Mouse (Mus musculus): ENCODE data around the gene Tbc1d20.

Tbc1d20 gene

DNA sequence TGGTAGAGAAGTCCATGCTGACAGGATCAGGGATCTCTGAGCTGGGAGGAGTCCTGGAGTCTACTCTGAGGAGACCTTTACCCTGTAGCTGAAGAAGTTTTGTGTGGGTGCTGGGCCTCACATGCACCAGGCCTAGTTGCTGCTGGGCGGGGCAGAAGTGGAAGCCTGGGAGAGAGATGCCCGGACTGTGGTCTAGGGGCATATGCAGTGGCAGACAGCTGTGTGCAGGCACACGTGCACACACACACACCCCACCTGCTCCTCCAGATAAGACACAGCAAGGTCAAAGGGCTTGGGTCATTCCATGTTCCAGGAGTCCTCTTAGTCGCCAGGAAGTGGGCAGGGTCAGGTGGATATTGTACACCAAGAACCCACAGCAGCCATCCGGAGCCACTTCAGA, 66.0 kb downstream of the Tbc1d20 start:
- no peak for DNase-seq (ENCODE audit: low spot score in 2 of 2)

DNA sequence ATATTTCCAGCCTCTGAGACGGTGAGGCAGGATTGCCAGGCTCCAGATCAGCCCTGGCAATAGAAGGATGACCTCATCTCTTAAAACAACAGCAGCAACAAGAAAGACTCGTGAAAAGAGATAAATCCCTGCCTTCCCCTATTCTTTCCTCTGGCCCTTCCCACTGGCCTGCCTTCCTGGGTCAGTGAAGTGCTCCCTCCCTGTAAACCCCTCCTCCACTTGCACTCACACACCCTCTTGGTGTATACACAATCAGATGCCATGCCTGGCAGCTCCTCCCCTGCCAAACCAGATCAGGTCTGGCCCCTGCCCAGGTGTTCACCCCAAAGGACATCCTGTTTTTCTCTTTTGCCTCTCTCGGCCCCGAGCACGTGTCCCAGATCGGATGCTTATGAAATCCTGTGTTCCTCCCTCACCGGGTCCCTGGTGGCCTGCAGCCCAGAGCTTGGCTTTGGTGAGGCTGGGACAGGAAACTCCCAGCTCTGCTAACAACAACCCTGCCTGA, 66.7 kb downstream of the Tbc1d20 start:
- no peak for DNase-seq (ENCODE audit: low spot score in 2 of 2)

GRCm38 (mm10) chr2:152361193-152361592, 67.6 kb downstream of the Tbc1d20 start:
- no peak for DNase-seq (ENCODE audit: low spot score in 2 of 2)

Measured in frontal cortex, postnatal 36 days (tissue).